Mouse (Mus musculus): Measurements from ENCODE around the gene Cd200r1.

- TF ChIP-seq CTCF (IDR thresholded peaks at IDR 0.05; ENCODE audit: low read depth, low read length) (no peak), TAL1 (conservative IDR thresholded peaks at IDR 0.05; ENCODE audit: low read depth, low read length) (no peak), POLR2AphosphoS5 (IDR thresholded peaks at IDR 0.05; ENCODE audit: insufficient replicate concordance, low read depth, low read length) (no peak)
Measured at GRCm38 (mm10) chr16:44761811-44762210, 3.7 kb upstream of the Cd200r1 start.

All from G1E (cell line).